Mouse (Mus musculus) CH12.LX (cell line): ENCODE data around the gene Amotl1. TPM values are rescaled to one million over a fixed set of nuclear protein-coding genes. Genes with fewer than 3 reads are reported as not detected.

Source experiments
- DNase-seq: peaks from one replicate; pipeline ENCODE4 v3.0.0-alpha.2; 2013; ENCODE audit errors: extremely low read depth
- H3K27ac ChIP-seq: 2 replicates; pipeline ENCODE4 v1.5.1; 2012; ENCODE audit warnings: low read depth, mild to moderate bottlenecking, control low read depth, moderate library complexity; ENCODE audit not compliant: insufficient read depth
- H3K27me3 ChIP-seq: replicated peaks from 2 replicates; pipeline ENCODE3; 2012; ENCODE audit warnings: inconsistent platforms
- H3K36me3 ChIP-seq, 2 experiments: replicated peaks in 1 of 2; 2 replicates each; pipeline versions ENCODE3 to v1.6.1; 2012; ENCODE audit warnings: inconsistent platforms in 1 of 2, low read length in 1 of 2, mild to moderate bottlenecking in 1 of 2, mixed read lengths in 1 of 2, moderate library complexity in 1 of 2; ENCODE audit not compliant: control insufficient read depth in 1 of 2, insufficient read depth in 1 of 2
- H3K4me1 ChIP-seq, 2 experiments: 2 replicates each; pipeline ENCODE4 v1.6.1; 2012; ENCODE audit warnings: inconsistent platforms in 1 of 2, moderate library complexity in 1 of 2; ENCODE audit not compliant: insufficient read depth in 2 of 2, control insufficient read depth in 1 of 2
- H3K4me2 ChIP-seq: 2 replicates; pipeline ENCODE4 v1.6.1; 2012; ENCODE audit warnings: low read depth, mild to moderate bottlenecking, control low read depth; ENCODE audit not compliant: poor library complexity, insufficient read depth, severe bottlenecking
- H3K4me3 ChIP-seq, 3 experiments: fragments of 150-350 bp in 1 of 3; sonication (generic) in 1 of 3; replicated peaks in 1 of 3; 2 replicates each; pipeline versions ENCODE3 to v1.5.1; 2011 to 2012; ENCODE audit warnings: low read depth in 2 of 3, low read length in 2 of 3, mild to moderate bottlenecking in 2 of 3, moderate library complexity in 2 of 3, control low read depth in 1 of 3, improper control_type of control experiment in 1 of 3, inconsistent platforms in 1 of 3, mixed read lengths in 1 of 3; ENCODE audit not compliant: poor library complexity in 1 of 3
- H3K79me2 ChIP-seq: replicated peaks from 2 replicates; pipeline ENCODE4 v1.6.1; 2012; ENCODE audit warnings: mild to moderate bottlenecking, moderate library complexity; ENCODE audit not compliant: control insufficient read depth, poor library complexity, insufficient read depth, severe bottlenecking; ENCODE audit errors: extremely low read depth
- H3K9ac ChIP-seq: 2 replicates; pipeline ENCODE4 v1.6.1; 2012; ENCODE audit warnings: low read depth, mild to moderate bottlenecking, control low read depth, moderate library complexity; ENCODE audit not compliant: insufficient read depth
- H3K9me3 ChIP-seq: replicated peaks from 2 replicates; pipeline ENCODE3; 2012; ENCODE audit warnings: low read length, inconsistent platforms, mixed read lengths
- CTCF ChIP-seq, 2 experiments: IDR thresholded peaks in 1 of 2; conservative IDR thresholded peaks in 1 of 2; 2 replicates each; pipeline ENCODE4 v1.5.1; 2011 to 2012; ENCODE audit warnings: low read depth in 2 of 2, low read length in 2 of 2, improper control_type of control experiment in 1 of 2, inconsistent platforms in 1 of 2, mild to moderate bottlenecking in 1 of 2, moderate library complexity in 1 of 2
- ELF1 ChIP-seq: IDR thresholded peaks from 2 replicates; pipeline ENCODE4 v1.6.1; 2014; ENCODE audit warnings: low read depth, mild to moderate bottlenecking, inconsistent platforms, low read length, improper control_type of control experiment
- ETS1 ChIP-seq: conservative IDR thresholded peaks from 2 replicates; pipeline ENCODE4 v1.6.1; 2012; ENCODE audit warnings: low read depth, mild to moderate bottlenecking, inconsistent platforms, low read length, improper control_type of control experiment, moderate library complexity
- KAT2A ChIP-seq: IDR thresholded peaks from 2 replicates; pipeline ENCODE4 v1.6.1; 2012; ENCODE audit warnings: low read length, improper control_type of control experiment, inconsistent platforms; ENCODE audit not compliant: insufficient replicate concordance
- MAX ChIP-seq: IDR thresholded peaks from 2 replicates; pipeline ENCODE4 v1.6.1; 2011; ENCODE audit warnings: low read length, improper control_type of control experiment
- MYC ChIP-seq: IDR thresholded peaks from 2 replicates; pipeline ENCODE4 v1.6.1; 2011; ENCODE audit warnings: low read depth, mild to moderate bottlenecking, improper control_type of control experiment, low read length
- NELFE ChIP-seq: IDR thresholded peaks from 2 replicates; pipeline ENCODE4 v1.6.1; 2011; ENCODE audit warnings: low read depth, low read length, improper control_type of control experiment
- NRF1 ChIP-seq: IDR thresholded peaks from 2 replicates; pipeline ENCODE4 v1.6.1; 2014; ENCODE audit warnings: low read depth, mild to moderate bottlenecking, inconsistent platforms, low read length, improper control_type of control experiment, moderate library complexity
- PAX5 ChIP-seq: IDR thresholded peaks from 2 replicates; pipeline ENCODE4 v1.6.1; 2012; ENCODE audit warnings: low read length, inconsistent platforms, mixed read lengths
- RAD21 ChIP-seq: IDR thresholded peaks from 2 replicates; pipeline ENCODE4 v1.6.1; 2011; ENCODE audit warnings: low read depth, mild to moderate bottlenecking, low read length, improper control_type of control experiment, moderate library complexity
- TBP ChIP-seq: conservative IDR thresholded peaks from 2 replicates; pipeline ENCODE4 v1.6.1; 2011; ENCODE audit warnings: low read depth, low read length, improper control_type of control experiment
- TCF12 ChIP-seq: IDR thresholded peaks from 2 replicates; pipeline ENCODE4 v1.6.1; 2014; ENCODE audit warnings: low read depth, mild to moderate bottlenecking, inconsistent platforms, low read length, improper control_type of control experiment
- USF1 ChIP-seq: IDR thresholded peaks from 2 replicates; pipeline ENCODE4 v1.6.1; 2014; ENCODE audit warnings: low read depth, mild to moderate bottlenecking, inconsistent platforms, low read length, improper control_type of control experiment
- USF2 ChIP-seq: conservative IDR thresholded peaks from 2 replicates; pipeline ENCODE4 v1.6.1; 2011; ENCODE audit warnings: low read depth, low read length, improper control_type of control experiment
- ZC3H11A ChIP-seq: IDR thresholded peaks from 2 replicates; pipeline ENCODE4 v1.6.1; 2012; ENCODE audit warnings: low read depth, mild to moderate bottlenecking, inconsistent platforms, low read length, improper control_type of control experiment
- ZMIZ1 ChIP-seq: IDR thresholded peaks from 2 replicates; pipeline ENCODE4 v1.6.1; 2012; ENCODE audit warnings: low read depth, mild to moderate bottlenecking, inconsistent platforms, low read length, improper control_type of control experiment
- ZNF384 ChIP-seq: IDR thresholded peaks from 2 replicates; pipeline ENCODE4 v1.6.1; 2012; ENCODE audit warnings: low read depth, low read length, improper control_type of control experiment, inconsistent platforms
- dilution Hi-C: fragments of 300-500 bp; cut with MboI; formaldehyde crosslinking; loops from 2 replicates; pipeline ENCODE4 v1.14.3; 2020; ENCODE audit warnings: low sequenced_read_pairs; ENCODE audit not compliant: extremely low pct_unique_long_range_greater_than_20kb, extremely low pct_ligation_motif_present
- in situ Hi-C: fragments of 300-500 bp; cut with MboI; formaldehyde crosslinking; loops from 3 replicates; pipeline ENCODE4 v1.14.3; 2019; ENCODE audit warnings: low sequenced_read_pairs, low pct_ligation_motif_present, low pct_unique_long_range_greater_than_20kb, mixed read lengths
- polyA plus RNA-seq: library from polyadenylated mRNA; unstranded; fragments of >175 nt; gene quantifications from 2 replicates; pipeline ENCODE4 v1.2.1, GENCODE M21; 2012; ENCODE audit warnings: low read depth; ENCODE audit not compliant: insufficient read length
- total RNA-seq, 2 experiments: library from RNA; depleted of rRNA; stranded (reverse); fragments of 300-350 nt in 1 of 2; fragments of >200 nt in 1 of 2; gene quantifications; 2 replicates each; pipeline ENCODE4 v1.2.3; 2012 to 2014

Amotl1 gene
- total and polyA plus RNA-seq, 3 experiments, result 0.93 to 2.7 (median 1.2) TPM

DNA sequence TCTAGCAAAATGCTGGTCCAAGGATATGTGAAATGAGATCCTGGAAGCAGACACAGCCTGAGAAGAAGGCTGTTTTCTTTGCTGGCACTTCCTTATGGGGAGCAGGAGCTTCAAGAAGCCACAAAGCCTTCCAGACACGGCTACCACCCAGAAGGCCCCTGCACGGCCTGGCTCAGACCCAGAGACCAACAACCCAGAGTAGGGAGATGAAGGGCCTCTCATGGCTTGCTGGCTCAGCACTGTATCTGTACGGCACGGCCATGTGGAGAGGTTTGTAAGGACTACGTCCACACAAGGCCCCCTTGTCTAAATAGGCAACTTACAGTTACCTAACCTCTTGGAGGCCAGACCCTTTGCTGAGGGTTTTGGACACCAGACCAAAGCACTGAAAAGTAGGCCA, 45.1 kb downstream of the Amotl1 start:
- TF ChIP-seq USF1, result no peak
- TF ChIP-seq MYC, result no peak
- no peak for TF ChIP-seq ZNF384
- TF ChIP-seq TBP, result no peak
- no peak for TF ChIP-seq TCF12
- TF ChIP-seq PAX5, result no peak
- TF ChIP-seq MAX, result no peak
- no peak for TF ChIP-seq NELFE
- no peak for TF ChIP-seq RAD21
- H3K4me2 ChIP-seq, result no peak overlapping the region
- in situ Hi-C loops, result no loop called here

DNA sequence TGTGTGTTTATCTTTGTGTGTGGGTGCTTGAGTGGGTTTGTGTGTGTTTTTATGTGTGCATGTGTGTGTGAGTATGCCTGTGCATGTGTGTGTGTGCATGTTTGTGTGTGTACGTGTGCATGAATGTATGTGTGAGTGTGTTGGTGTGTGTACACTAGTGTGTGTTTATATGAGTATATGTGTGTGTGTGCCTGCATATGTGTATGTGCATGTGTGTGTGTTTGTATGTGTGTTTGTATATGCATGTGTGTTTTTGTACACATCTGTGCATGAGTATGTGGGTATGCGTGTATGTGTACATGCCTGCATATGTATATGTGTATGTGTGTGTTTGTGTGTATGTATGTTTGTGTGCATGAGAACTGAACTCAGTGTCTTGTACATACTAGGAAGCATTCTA, 46.7 kb downstream of the Amotl1 start:
- DNase-seq, result no peak
- Histone ChIP-seq H3K4me1 (peaks cover 3 to 4% of the 10 kb centered on the region in 2 experiments; a peak in 1 of 4 replicates), H3K9ac (no peak overlapping the region), H3K27me3 (no peaks in the 10 kb centered on the region), H3K27ac (no peak overlapping the region), H3K4me3 (no peak overlapping the region), H3K4me2 (no peak overlapping the region), H3K79me2 (no peaks in the 10 kb centered on the region), H3K9me3 (no peaks in the 10 kb centered on the region), H3K36me3 (peaks cover 0 to 24% of the 10 kb centered on the region in 2 experiments)
- dilution Hi-C loops (no loop called here), in situ Hi-C loops (no loop called here)
- no peak for TF ChIP-seq ETS1
- TF ChIP-seq TCF12, result no peak
- no peak for TF ChIP-seq ELF1

More for the DNA sequence above, 45.1 kb downstream of the Amotl1 start:
- Histone ChIP-seq H3K4me1 (peaks cover 3 to 4% of the 10 kb centered on the region in 2 experiments; a peak in 1 of 4 replicates), H3K79me2 (no peaks in the 10 kb centered on the region), H3K27ac (no peak overlapping the region), H3K36me3 (peaks cover 0 to 21% of the 10 kb centered on the region in 2 experiments), H3K9me3 (no peaks in the 10 kb centered on the region), H3K27me3 (no peaks in the 10 kb centered on the region), H3K9ac (no peak overlapping the region), H3K4me3 (no peak overlapping the region)
- no peak for DNase-seq
- dilution Hi-C loops, result no loop called here

DNA sequence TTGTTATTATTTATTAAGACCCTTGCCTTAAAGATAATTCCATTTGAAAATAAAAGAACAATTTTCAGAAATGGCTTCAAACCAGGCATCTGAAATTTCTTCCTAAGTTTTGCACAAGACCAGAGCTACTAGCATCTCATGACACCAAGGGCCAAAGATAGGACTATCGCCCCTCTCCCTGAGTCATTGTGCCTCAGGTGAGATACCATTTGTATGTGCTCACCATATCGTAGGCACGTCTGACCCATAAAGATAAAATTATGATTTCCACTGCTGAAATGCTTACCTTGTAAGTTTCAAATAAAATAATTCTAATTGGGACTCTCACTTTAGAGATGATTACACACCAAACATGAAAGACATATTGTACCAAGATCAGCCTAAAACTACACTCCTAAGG, 47.4 kb downstream of the Amotl1 start:
- H3K27ac ChIP-seq, result no peak overlapping the region
- H3K9me3 ChIP-seq, result no peaks in the 10 kb centered on the region
- in situ Hi-C loops (no loop called here), dilution Hi-C loops (no loop called here)
- H3K36me3 ChIP-seq, result peaks cover 0 to 30% of the 10 kb centered on the region in 2 experiments
- no peak overlapping the region for H3K9ac ChIP-seq
- H3K4me2 ChIP-seq, result no peak overlapping the region
- H3K4me1 ChIP-seq, result peaks cover 3 to 4% of the 10 kb centered on the region in 2 experiments; a peak in 1 of 4 replicates
- DNase-seq, result no peak
- no peak for TF ChIP-seq CTCF (conservative IDR thresholded peaks at IDR 0.05 in 1 of 2, IDR thresholded peaks at IDR 0.05 in 1 of 2; ENCODE audit: low read depth in 2 of 2, low read length in 2 of 2)
- TF ChIP-seq ZMIZ1, result no peak
- no peak for TF ChIP-seq ZC3H11A
- TF ChIP-seq NRF1, result no peak
- no peak for TF ChIP-seq USF2
- TF ChIP-seq KAT2A, result no peak
- TF ChIP-seq MAX, result no peak
- no peak for TF ChIP-seq RAD21
- no peaks in the 10 kb centered on the region for H3K27me3 ChIP-seq
- no peak overlapping the region for H3K4me3 ChIP-seq
- H3K79me2 ChIP-seq, result no peaks in the 10 kb centered on the region
